ENCODE assay signal across 24 mouse cellular contexts in the genomic region with DNA sequence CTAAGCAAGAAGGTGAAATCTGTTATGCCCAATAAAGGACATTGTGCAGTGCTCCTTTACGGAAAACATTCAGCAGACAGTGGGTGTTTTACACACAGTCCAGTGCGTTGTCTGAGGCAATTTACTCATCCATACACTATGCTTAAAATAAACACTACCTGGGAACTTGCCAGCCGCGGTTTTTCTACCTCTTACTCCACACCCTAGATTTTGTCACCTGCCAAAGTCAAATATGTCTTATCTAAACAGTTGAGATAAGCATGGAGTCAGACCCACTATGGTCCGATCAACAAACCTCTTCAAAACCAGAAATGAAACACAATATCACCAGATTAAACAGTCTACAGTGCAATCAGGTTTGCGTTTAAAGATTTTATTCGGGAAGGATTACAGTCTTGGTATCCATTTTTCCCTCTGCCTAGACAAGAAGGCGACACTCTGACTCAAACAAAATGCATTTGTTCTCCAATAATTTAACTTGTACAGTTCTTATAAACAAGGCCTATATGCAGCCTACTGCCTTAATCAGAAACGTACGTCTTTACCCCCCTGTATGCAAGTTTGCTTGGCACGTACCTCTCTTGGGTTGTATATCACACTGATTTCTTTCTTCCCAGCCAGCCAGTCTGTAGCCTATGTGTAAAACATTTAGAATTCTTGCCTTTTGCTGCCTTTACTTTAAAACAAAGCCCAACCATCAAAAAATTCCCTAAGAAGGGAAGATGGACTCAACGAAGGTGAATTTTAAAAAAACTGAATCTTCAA.
DNase-seq lines count a peak whose midpoint lies in the region; ATAC-seq lines count a peak whose summit lies in the region.
"Had no signal": no experiment of that assay in that cellular context is flagged by ENCODE, and none has a peak within 500 bp of the region (broad histone marks: within the 10 kb centered on the region; RNA-seq: fewer than 3 reads in every experiment).

No protein-coding gene starts in this region.

- H3K4me2 ChIP-seq in heart, embryonic 13.5 days: peak overlapping the region; percentile 28; the same call in 1 of the 2 replicates
- H3K4me2 ChIP-seq in heart, embryonic 12.5 days: no peak overlapping the region
- no peak overlapping the region for H3K4me2 ChIP-seq in lung, embryonic 15.5 days
- H3K4me2 ChIP-seq in stomach, embryonic 14.5 days (replicated peaks; ENCODE audit: low read depth, low read length): no peak overlapping the region
- H3K4me2 ChIP-seq: embryonic facial prominence, embryonic 13.5 days; hindbrain, embryonic 15.5 days; limb, embryonic 13.5 days; midbrain, embryonic 11.5 days had no signal

- H3K4me3 ChIP-seq in heart, embryonic 13.5 days: no peak overlapping the region
- H3K4me3 ChIP-seq in heart, embryonic 12.5 days: no peak overlapping the region
- H3K4me3 ChIP-seq in lung, embryonic 15.5 days: no peak overlapping the region
- no peak overlapping the region for H3K4me3 ChIP-seq in stomach, embryonic 14.5 days (ENCODE audit: low read depth, low read length)
- H3K4me3 ChIP-seq: embryonic facial prominence, embryonic 13.5 days; forebrain, embryonic 10.5 days; heart, adult 2 months; hindbrain, embryonic 15.5 days; limb, embryonic 13.5 days had no signal

- no peak overlapping the region for H3K9ac ChIP-seq in heart, embryonic 13.5 days
- no peak overlapping the region for H3K9ac ChIP-seq in heart, embryonic 12.5 days
- H3K9ac ChIP-seq in lung, embryonic 15.5 days: no peak overlapping the region
- H3K9ac ChIP-seq in stomach, embryonic 14.5 days (replicated peaks; ENCODE audit: low read depth, low read length): no peak overlapping the region
- H3K9ac ChIP-seq: embryonic facial prominence, embryonic 13.5 days; hindbrain, embryonic 15.5 days; limb, embryonic 13.5 days had no signal

- no peaks in the 10 kb centered on the region for H3K9me3 ChIP-seq in heart, embryonic 13.5 days
- H3K9me3 ChIP-seq in heart, embryonic 12.5 days (replicated peaks): no peaks in the 10 kb centered on the region
- H3K9me3 ChIP-seq in lung, embryonic 15.5 days: no peaks in the 10 kb centered on the region
- no peaks in the 10 kb centered on the region for H3K9me3 ChIP-seq in stomach, embryonic 14.5 days (ENCODE audit: control insufficient read depth, low read depth, low read length)
- H3K9me3 ChIP-seq: embryonic facial prominence, embryonic 13.5 days; forebrain, embryonic 10.5 days; hindbrain, embryonic 15.5 days; limb, embryonic 13.5 days had no signal

- H3K27me3 ChIP-seq in heart, embryonic 13.5 days (replicated peaks): no peaks in the 10 kb centered on the region
- H3K27me3 ChIP-seq in heart, embryonic 12.5 days (replicated peaks): no peaks in the 10 kb centered on the region
- H3K27me3 ChIP-seq in lung, embryonic 15.5 days: no peaks in the 10 kb centered on the region
- no peaks in the 10 kb centered on the region for H3K27me3 ChIP-seq in stomach, embryonic 14.5 days (ENCODE audit: control insufficient read depth, insufficient read depth, low read length)
- H3K27me3 ChIP-seq: CH12.LX; hindbrain, embryonic 15.5 days; limb, embryonic 13.5 days had no signal

- ATAC-seq in heart, embryonic 13.5 days (ENCODE audit: extremely low read depth, insufficient number of reproducible peaks, low FRiP score, low TSS enrichment): no peak
- ATAC-seq in heart, embryonic 12.5 days (ENCODE audit: insufficient number of reproducible peaks, low FRiP score): no peak
- ATAC-seq in lung, embryonic 15.5 days (ENCODE audit: borderline replicate concordance, extremely low read depth, low FRiP score, low TSS enrichment): 0 out of 2 replicates have a peak, but pooled peaks have one; percentile 29
- ATAC-seq in stomach, embryonic 14.5 days (ENCODE audit: insufficient number of reproducible peaks, insufficient read depth, low FRiP score, low read depth): peak; percentile 86
- ATAC-seq: activated CD4-positive, CD25-positive, alpha-beta regulatory T cell, adult 4 months had no signal

- 49% methylated on average over 12 of the region's 12 CpGs for WGBS in heart, embryonic 13.5 days
- WGBS in heart, embryonic 12.5 days: 52% methylated on average over 12 of the region's 12 CpGs
- WGBS in lung, embryonic 15.5 days: 22% methylated on average over 12 of the region's 12 CpGs
- 27% methylated on average over 12 of the region's 12 CpGs for WGBS in stomach, embryonic 14.5 days

- peak; percentile 70 for DNase-seq in NIH3T3 (ENCODE audit: low read depth)
- no peak for DNase-seq in layer of hippocampus, postnatal 25 days (ENCODE audit: extremely low spot score in 1 of 2, low spot score in 1 of 2)
- DNase-seq in kidney, postnatal 10 days: no peak
- DNase-seq in Muller cell, postnatal 12 days (ENCODE audit: inconsistent ontology term): no peak
- DNase-seq: adrenal gland, postnatal 25 days; cerebellum, adult 8-10 months; gastrocnemius, postnatal 10 days; heart, adult 2 months; heart, postnatal 36 days; kidney, adult 2 months; kidney, postnatal 36 days; right cerebral cortex, postnatal 25 days had no signal

- H3K27ac ChIP-seq in heart, embryonic 13.5 days (replicated peaks): 0 out of 2 replicates have a peak overlapping the region, but pooled peaks have one; percentile 8
- H3K27ac ChIP-seq in heart, embryonic 12.5 days (ENCODE audit: poor library complexity, severe bottlenecking): no peak overlapping the region
- H3K27ac ChIP-seq in lung, embryonic 15.5 days: no peak overlapping the region
- peak overlapping the region; percentile 49; the same call in 1 of the 2 replicates for H3K27ac ChIP-seq in stomach, embryonic 14.5 days (ENCODE audit: low read length)
- H3K27ac ChIP-seq: embryonic facial prominence, embryonic 13.5 days; forebrain, embryonic 10.5 days; heart, adult 2 months; hindbrain, embryonic 15.5 days; limb, embryonic 13.5 days; macrophage had no signal

- H3K36me3 ChIP-seq in heart, embryonic 13.5 days: no peaks in the 10 kb centered on the region
- H3K36me3 ChIP-seq in heart, embryonic 12.5 days: no peaks in the 10 kb centered on the region
- H3K36me3 ChIP-seq in lung, embryonic 15.5 days: no peaks in the 10 kb centered on the region
- no peaks in the 10 kb centered on the region for H3K36me3 ChIP-seq in stomach, embryonic 14.5 days (ENCODE audit: control insufficient read depth, insufficient read depth, low read length)
- H3K36me3 ChIP-seq: embryonic facial prominence, embryonic 13.5 days; forebrain, embryonic 10.5 days; hindbrain, embryonic 15.5 days; limb, embryonic 13.5 days had no signal

- peaks cover 11% of the 10 kb centered on the region for H3K4me1 ChIP-seq in heart, embryonic 13.5 days
- H3K4me1 ChIP-seq in heart, embryonic 12.5 days (replicated peaks): 0 out of 2 replicates have a peak, but pooled peaks cover 1% of the 10 kb centered on the region
- 0 out of 2 replicates have a peak, but pooled peaks cover 12% of the 10 kb centered on the region for H3K4me1 ChIP-seq in lung, embryonic 15.5 days
- H3K4me1 ChIP-seq in stomach, embryonic 14.5 days (ENCODE audit: control insufficient read depth, insufficient read depth, low read length): no peaks in the 10 kb centered on the region
- H3K4me1 ChIP-seq: forebrain, embryonic 10.5 days; hindbrain, embryonic 15.5 days had no signal

Comparison
In these comparisons a context has a peak if more than half of its experiments do, and no peak if none do; other contexts are left out.
1. H3K27ac ChIP-seq: peak in heart, embryonic 13.5 days (single experiment) and stomach, embryonic 14.5 days (single experiment); none in heart, embryonic 12.5 days (single experiment) and lung, embryonic 15.5 days (single experiment).
2. ATAC-seq: peak in lung, embryonic 15.5 days (single experiment) and stomach, embryonic 14.5 days (single experiment); none in heart, embryonic 13.5 days (single experiment) and heart, embryonic 12.5 days (single experiment).